Mouse (Mus musculus) CH12.LX (cell line): ENCODE measurements around the gene Ifna14. TPM values are rescaled to one million over a fixed set of nuclear protein-coding genes. Genes with fewer than 3 reads are reported as not detected.
A peak's percentile ranks its signal among the peaks of the same experiment; 100 is the strongest.

Source experiments
- DNase-seq: peaks from one replicate; pipeline ENCODE4 v3.0.0-alpha.2; 2013; ENCODE audit errors: extremely low read depth
- H3K27ac ChIP-seq: 2 replicates; pipeline ENCODE4 v1.5.1; 2012; ENCODE audit warnings: low read depth, mild to moderate bottlenecking, control low read depth, moderate library complexity; ENCODE audit not compliant: insufficient read depth
- H3K27me3 ChIP-seq: replicated peaks from 2 replicates; pipeline ENCODE3; 2012; ENCODE audit warnings: inconsistent platforms
- H3K36me3 ChIP-seq, 2 experiments: replicated peaks in 1 of 2; 2 replicates each; pipeline versions ENCODE3 to v1.6.1; 2012; ENCODE audit warnings: inconsistent platforms in 1 of 2, low read length in 1 of 2, mild to moderate bottlenecking in 1 of 2, mixed read lengths in 1 of 2, moderate library complexity in 1 of 2; ENCODE audit not compliant: control insufficient read depth in 1 of 2, insufficient read depth in 1 of 2
- H3K4me1 ChIP-seq, 2 experiments: 2 replicates each; pipeline ENCODE4 v1.6.1; 2012; ENCODE audit warnings: inconsistent platforms in 1 of 2, moderate library complexity in 1 of 2; ENCODE audit not compliant: insufficient read depth in 2 of 2, control insufficient read depth in 1 of 2
- H3K4me2 ChIP-seq: 2 replicates; pipeline ENCODE4 v1.6.1; 2012; ENCODE audit warnings: low read depth, mild to moderate bottlenecking, control low read depth; ENCODE audit not compliant: poor library complexity, insufficient read depth, severe bottlenecking
- H3K4me3 ChIP-seq, 3 experiments: fragments of 150-350 bp in 1 of 3; sonication (generic) in 1 of 3; replicated peaks in 1 of 3; 2 replicates each; pipeline versions ENCODE3 to v1.5.1; 2011 to 2012; ENCODE audit warnings: low read depth in 2 of 3, low read length in 2 of 3, mild to moderate bottlenecking in 2 of 3, moderate library complexity in 2 of 3, control low read depth in 1 of 3, improper control_type of control experiment in 1 of 3, inconsistent platforms in 1 of 3, mixed read lengths in 1 of 3; ENCODE audit not compliant: poor library complexity in 1 of 3
- H3K79me2 ChIP-seq: replicated peaks from 2 replicates; pipeline ENCODE4 v1.6.1; 2012; ENCODE audit warnings: mild to moderate bottlenecking, moderate library complexity; ENCODE audit not compliant: control insufficient read depth, poor library complexity, insufficient read depth, severe bottlenecking; ENCODE audit errors: extremely low read depth
- H3K9ac ChIP-seq: 2 replicates; pipeline ENCODE4 v1.6.1; 2012; ENCODE audit warnings: low read depth, mild to moderate bottlenecking, control low read depth, moderate library complexity; ENCODE audit not compliant: insufficient read depth
- H3K9me3 ChIP-seq: replicated peaks from 2 replicates; pipeline ENCODE3; 2012; ENCODE audit warnings: low read length, inconsistent platforms, mixed read lengths
- BHLHE40 ChIP-seq: IDR thresholded peaks from 2 replicates; pipeline ENCODE4 v1.6.1; 2011; ENCODE audit warnings: mild to moderate bottlenecking, low read depth, low read length, improper control_type of control experiment
- CHD2 ChIP-seq: IDR thresholded peaks from 2 replicates; pipeline ENCODE4 v1.6.1; 2011; ENCODE audit warnings: low read length, improper control_type of control experiment
- CTCF ChIP-seq, 2 experiments: IDR thresholded peaks in 1 of 2; conservative IDR thresholded peaks in 1 of 2; 2 replicates each; pipeline ENCODE4 v1.5.1; 2011 to 2012; ENCODE audit warnings: low read depth in 2 of 2, low read length in 2 of 2, improper control_type of control experiment in 1 of 2, inconsistent platforms in 1 of 2, mild to moderate bottlenecking in 1 of 2, moderate library complexity in 1 of 2
- E2F4 ChIP-seq: IDR thresholded peaks from 2 replicates; pipeline ENCODE4 v1.6.1; 2011; ENCODE audit warnings: low read depth, low read length, improper control_type of control experiment; ENCODE audit not compliant: insufficient replicate concordance
- ELF1 ChIP-seq: IDR thresholded peaks from 2 replicates; pipeline ENCODE4 v1.6.1; 2014; ENCODE audit warnings: low read depth, mild to moderate bottlenecking, inconsistent platforms, low read length, improper control_type of control experiment
- ETS1 ChIP-seq: conservative IDR thresholded peaks from 2 replicates; pipeline ENCODE4 v1.6.1; 2012; ENCODE audit warnings: low read depth, mild to moderate bottlenecking, inconsistent platforms, low read length, improper control_type of control experiment, moderate library complexity
- GABPA ChIP-seq: IDR thresholded peaks from 2 replicates; pipeline ENCODE4 v1.6.1; 2012; ENCODE audit warnings: low read depth, low read length, improper control_type of control experiment, inconsistent platforms; ENCODE audit not compliant: insufficient replicate concordance
- IRF4 ChIP-seq: IDR thresholded peaks from 2 replicates; pipeline ENCODE4 v1.6.1; 2014; ENCODE audit warnings: low read depth, mild to moderate bottlenecking, inconsistent platforms, low read length, improper control_type of control experiment
- MEF2A ChIP-seq: IDR thresholded peaks from 2 replicates; pipeline ENCODE4 v1.6.1; 2014; ENCODE audit warnings: low read depth, mild to moderate bottlenecking, inconsistent platforms, low read length, improper control_type of control experiment, borderline replicate concordance
- MXI1 ChIP-seq: IDR thresholded peaks from 2 replicates; pipeline ENCODE4 v1.6.1; 2011; ENCODE audit warnings: mild to moderate bottlenecking, low read depth, low read length, improper control_type of control experiment
- NRF1 ChIP-seq: IDR thresholded peaks from 2 replicates; pipeline ENCODE4 v1.6.1; 2014; ENCODE audit warnings: low read depth, mild to moderate bottlenecking, inconsistent platforms, low read length, improper control_type of control experiment, moderate library complexity
- PAX5 ChIP-seq: IDR thresholded peaks from 2 replicates; pipeline ENCODE4 v1.6.1; 2012; ENCODE audit warnings: low read length, inconsistent platforms, mixed read lengths
- RAD21 ChIP-seq: IDR thresholded peaks from 2 replicates; pipeline ENCODE4 v1.6.1; 2011; ENCODE audit warnings: low read depth, mild to moderate bottlenecking, low read length, improper control_type of control experiment, moderate library complexity
- TCF12 ChIP-seq: IDR thresholded peaks from 2 replicates; pipeline ENCODE4 v1.6.1; 2014; ENCODE audit warnings: low read depth, mild to moderate bottlenecking, inconsistent platforms, low read length, improper control_type of control experiment
- USF1 ChIP-seq: IDR thresholded peaks from 2 replicates; pipeline ENCODE4 v1.6.1; 2014; ENCODE audit warnings: low read depth, mild to moderate bottlenecking, inconsistent platforms, low read length, improper control_type of control experiment
- dilution Hi-C: fragments of 300-500 bp; cut with MboI; formaldehyde crosslinking; loops from 2 replicates; pipeline ENCODE4 v1.14.3; 2020; ENCODE audit warnings: low sequenced_read_pairs; ENCODE audit not compliant: extremely low pct_unique_long_range_greater_than_20kb, extremely low pct_ligation_motif_present
- in situ Hi-C: fragments of 300-500 bp; cut with MboI; formaldehyde crosslinking; loops from 3 replicates; pipeline ENCODE4 v1.14.3; 2019; ENCODE audit warnings: low sequenced_read_pairs, low pct_ligation_motif_present, low pct_unique_long_range_greater_than_20kb, mixed read lengths
- polyA plus RNA-seq: library from polyadenylated mRNA; unstranded; fragments of >175 nt; gene quantifications from 2 replicates; pipeline ENCODE4 v1.2.1, GENCODE M21; 2012; ENCODE audit warnings: low read depth; ENCODE audit not compliant: insufficient read length
- total RNA-seq, 2 experiments: library from RNA; depleted of rRNA; stranded (reverse); fragments of 300-350 nt in 1 of 2; fragments of >200 nt in 1 of 2; gene quantifications; 2 replicates each; pipeline ENCODE4 v1.2.3; 2012 to 2014

The Ifna14 gene
- total and polyA plus RNA-seq, 3 experiments: not detected

GRCm38 (mm10) chr4:88537328-88537727, 34.3 kb downstream of the Ifna14 start:
- Histone ChIP-seq H3K9ac (0 out of 2 replicates have a peak overlapping the region, but pooled peaks have one; percentile 18), H3K27ac (no peak overlapping the region), H3K4me2 (peak overlapping the region; percentile 54), H3K4me3 (peak overlapping the region in 1 of 3 experiments; percentile 3), H3K4me1 (peaks cover 3 to 14% of the 10 kb centered on the region in 2 experiments; a peak in 3 of 4 replicates), H3K36me3 (no peaks in the 10 kb centered on the region), H3K27me3 (no peaks in the 10 kb centered on the region), H3K79me2 (no peaks in the 10 kb centered on the region), H3K9me3 (no peaks in the 10 kb centered on the region)
- TF ChIP-seq TCF12: no peak
- TF ChIP-seq CHD2: no peak
- no peak for TF ChIP-seq CTCF (conservative IDR thresholded peaks at IDR 0.05 in 1 of 2, IDR thresholded peaks at IDR 0.05 in 1 of 2; ENCODE audit: low read depth in 2 of 2, low read length in 2 of 2)
- no peak for TF ChIP-seq GABPA
- TF ChIP-seq E2F4: no peak
- TF ChIP-seq ETS1: peak; percentile 82
- TF ChIP-seq IRF4: 0 out of 2 replicates have a peak, but pooled peaks have one; percentile 19
- peak; percentile 84 for TF ChIP-seq MEF2A
- TF ChIP-seq RAD21: no peak
- dilution Hi-C loops (no loop called here), in situ Hi-C loops (loop anchor here (10.0 to 25.0 kb wide), 4 partner anchors 175 to 1173 kb away; no protein-coding TSS in a partner anchor)
- no peak for DNase-seq

GRCm38 (mm10) chr4:88536640-88537039, 35.0 kb downstream of the Ifna14 start:
- Histone ChIP-seq H3K4me3 (no peak overlapping the region), H3K36me3 (no peaks in the 10 kb centered on the region), H3K27me3 (no peaks in the 10 kb centered on the region), H3K9ac (0 out of 2 replicates have a peak overlapping the region, but pooled peaks have one; percentile 18), H3K27ac (no peak overlapping the region), H3K79me2 (no peaks in the 10 kb centered on the region), H3K4me1 (peaks cover 3 to 14% of the 10 kb centered on the region in 2 experiments; a peak in 3 of 4 replicates), H3K4me2 (no peak overlapping the region; the same call in 1 of the 2 replicates), H3K9me3 (no peaks in the 10 kb centered on the region)
- TF ChIP-seq BHLHE40 (no peak), USF1 (no peak), PAX5 (no peak), GABPA (no peak)
- in situ Hi-C loops: loop anchor here (10.0 to 25.0 kb wide), 4 partner anchors 174 to 1172 kb away; no protein-coding TSS in a partner anchor
- DNase-seq: no peak
- dilution Hi-C loops: no loop called here

- in situ Hi-C loops (loop anchor here (10.0 to 25.0 kb wide), 4 partner anchors 173 to 1171 kb away; no protein-coding TSS in a partner anchor), dilution Hi-C loops (no loop called here)
- TF ChIP-seq ETS1 (peak; percentile 35; the same call in 1 of the 2 replicates), MXI1 (no peak), NRF1 (no peak), BHLHE40 (peak; percentile 12; the same call in 1 of the 2 replicates), ELF1 (no peak)
- Histone ChIP-seq H3K9ac (no peak overlapping the region), H3K79me2 (no peaks in the 10 kb centered on the region), H3K36me3 (no peaks in the 10 kb centered on the region), H3K4me1 (peaks cover 3 to 14% of the 10 kb centered on the region in 2 experiments; a peak in 3 of 4 replicates), H3K9me3 (no peaks in the 10 kb centered on the region), H3K27ac (no peak overlapping the region), H3K27me3 (no peaks in the 10 kb centered on the region), H3K4me3 (no peak overlapping the region), H3K4me2 (no peak overlapping the region)
- no peak for DNase-seq
These were observed 35.9 kb downstream of the Ifna14 start for GRCm38 (mm10) chr4:88535742-88536141.
